Mouse (Mus musculus): Measurements from ENCODE around the gene Higd1a.

DNA sequence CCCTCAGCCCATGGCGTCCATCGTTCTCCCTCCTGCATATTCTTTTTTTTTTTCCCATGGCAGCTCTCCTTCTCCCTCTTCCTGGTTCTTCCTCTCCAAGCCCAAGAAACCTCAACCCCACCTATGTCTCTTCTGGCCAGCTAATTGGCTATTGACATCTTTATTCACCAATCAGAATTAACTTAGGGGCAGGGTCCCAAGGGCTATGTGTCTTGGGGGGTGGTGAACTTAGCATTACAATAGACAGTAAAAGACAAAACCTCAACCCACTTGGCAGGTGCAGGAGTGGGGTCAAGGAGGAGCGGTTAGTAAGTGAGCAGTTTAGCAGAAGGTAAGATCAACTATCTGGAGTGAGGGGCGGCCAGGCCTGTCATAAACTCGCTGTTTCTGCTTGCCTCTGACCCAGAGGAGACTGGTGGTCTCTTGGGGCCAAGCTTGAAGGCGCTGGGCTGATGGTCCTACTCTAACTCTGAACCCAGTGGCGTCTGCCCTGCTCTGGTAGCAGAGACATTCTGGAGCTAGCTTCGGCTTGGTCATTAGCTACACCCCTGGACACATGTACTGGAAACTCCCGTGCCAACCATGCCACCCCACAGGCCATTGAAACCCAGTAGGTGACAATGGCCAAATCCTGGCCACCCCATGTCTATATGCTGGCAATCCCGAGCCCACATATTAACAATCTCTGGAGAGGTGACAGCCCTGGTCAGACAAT, 49.4 kb upstream of the Higd1a start:
- TF ChIP-seq POLR2A (IDR thresholded peaks at IDR 0.05; ENCODE audit: borderline replicate concordance, low read depth, low read length) (no peak), CTCF (IDR thresholded peaks at IDR 0.05; ENCODE audit: low read depth, low read length) (no peak)

Data from bone marrow macrophage, adult 2 months (primary cell).